Mouse (Mus musculus) lung, adult 2 months (tissue): ENCODE results near the gene Dppa3. TPM values are rescaled to one million over a fixed set of nuclear protein-coding genes. Genes with fewer than 3 reads are reported as not detected.
"Not testable (repeated sequence)": the region's sequence is repeated elsewhere in the genome, so short reads cannot be mapped to it uniquely, and the experiment has no call there.

Source experiments
- DNase-seq: peaks from one replicate; pipeline ENCODE4 v3.0.0; 2022
- H3K4me1 ChIP-seq: fragments of 200-500 bp; 2 replicates; pipeline ENCODE4 v1.6.1; 2011; ENCODE audit warnings: low read length; ENCODE audit not compliant: control insufficient read depth, insufficient read depth
- H3K4me3 ChIP-seq: fragments of 200-500 bp; replicated peaks from 2 replicates; pipeline ENCODE3; 2011; ENCODE audit warnings: low read depth, mild to moderate bottlenecking, control low read depth, low read length; ENCODE audit errors: extremely low read depth
- CTCF ChIP-seq: fragments of 200-500 bp; IDR thresholded peaks from 2 replicates; pipeline ENCODE4 v1.5.1; 2011; ENCODE audit warnings: mild to moderate bottlenecking, low read length, control low read depth; ENCODE audit not compliant: insufficient read depth
- POLR2A ChIP-seq: fragments of 200-500 bp; IDR thresholded peaks from 2 replicates; pipeline ENCODE4 v1.6.1; 2011; ENCODE audit warnings: low read depth, mild to moderate bottlenecking, control low read depth, low read length, borderline replicate concordance; ENCODE audit errors: extremely low read depth
- WGBS: fragments of 180-500 bp; shearing (Covaris S2); methylation state at CpG from one replicate; pipeline ENCODE4 v1.1.7; 2018; 5-methylcytosine and 5-hydroxymethylcytosine counted together
- polyA plus RNA-seq: library from polyadenylated mRNA; depleted of rRNA; stranded (reverse); fragments of >200 nt; gene quantifications from 2 replicates; pipeline ENCODE4 v1.2.3, GENCODE M21; 2012

The Dppa3 gene
- polyA plus RNA-seq, 1 experiment: not detected

- TF ChIP-seq CTCF: peak; percentile 50
- no peak for TF ChIP-seq POLR2A
- Histone ChIP-seq H3K4me1 (no peaks in the 10 kb centered on the region), H3K4me3 (no peak overlapping the region)
- WGBS: 43% methylated on average over 9 of the region's 9 CpGs
- DNase-seq: no peak
These were observed 7.2 kb downstream of the Dppa3 start for GRCm38 (mm10) chr6:122633411-122633810.

- DNase-seq: no peak
- no peak for TF ChIP-seq POLR2A
- no peak for TF ChIP-seq CTCF
These were observed 9.1 kb downstream of the Dppa3 start for GRCm38 (mm10) chr6:122635315-122635714.

GRCm38 (mm10) chr6:122636666-122637065 is 10.5 kb downstream of the Dppa3 start:
- TF ChIP-seq CTCF (no peak), POLR2A (no peak)
- no peaks in the 10 kb centered on the region for H3K4me1 ChIP-seq
- 71% methylated on average over 3 of the region's 3 CpGs for WGBS
- DNase-seq: no peak
- H3K4me3 ChIP-seq: no peak overlapping the region

More at GRCm38 (mm10) chr6:122635315-122635714, 9.1 kb downstream of the Dppa3 start:
- Histone ChIP-seq H3K4me1 (no peaks in the 10 kb centered on the region), H3K4me3 (no peak overlapping the region)
- WGBS: 66% methylated on average over 7 of the region's 7 CpGs

- not testable (repeated sequence) for DNase-seq
- WGBS: 73% methylated on average over 4 of the region's 4 CpGs
These were observed 11.4 kb downstream of the Dppa3 start for GRCm38 (mm10) chr6:122637566-122637965.

GRCm38 (mm10) chr6:122644196-122644595 is 18.0 kb downstream of the Dppa3 start:
- DNase-seq, H3K4me3 ChIP-seq: not testable (repeated sequence)
- WGBS: 88% methylated on average over 21 of the region's 21 CpGs

More at GRCm38 (mm10) chr6:122637566-122637965, 11.4 kb downstream of the Dppa3 start:
- not testable (repeated sequence) for H3K4me3 ChIP-seq, H3K4me1 ChIP-seq

GRCm38 (mm10) chr6:122649903-122650302 is 23.7 kb downstream of the Dppa3 start:
- Histone ChIP-seq H3K4me3 (no peak overlapping the region), H3K4me1 (no peaks in the 10 kb centered on the region)
- DNase-seq: no peak
- WGBS: 81% methylated on average over 3 of the region's 3 CpGs
- TF ChIP-seq CTCF (no peak), POLR2A (no peak)

More at GRCm38 (mm10) chr6:122644196-122644595, 18.0 kb downstream of the Dppa3 start:
- not testable (repeated sequence) for H3K4me1 ChIP-seq

- no peaks in the 10 kb centered on the region for H3K4me1 ChIP-seq
- no peak for TF ChIP-seq CTCF
- TF ChIP-seq POLR2A: no peak
- DNase-seq: no peak
- 62% methylated on average over 5 of the region's 5 CpGs for WGBS
- no peak overlapping the region for H3K4me3 ChIP-seq
These were observed 24.3 kb downstream of the Dppa3 start for GRCm38 (mm10) chr6:122650398-122650980.

GRCm38 (mm10) chr6:122654301-122654700 is 28.1 kb downstream of the Dppa3 start:
- Histone ChIP-seq H3K4me1 (no peaks in the 10 kb centered on the region), H3K4me3 (no peak overlapping the region)
- 63% methylated on average over 6 of the region's 6 CpGs for WGBS
- no peak for TF ChIP-seq CTCF
- TF ChIP-seq POLR2A: no peak
- no peak for DNase-seq

GRCm38 (mm10) chr6:122657630-122658029 is 31.4 kb downstream of the Dppa3 start:
- H3K4me1 ChIP-seq: no peaks in the 10 kb centered on the region
- WGBS: 68% methylated on average over 5 of the region's 5 CpGs
- no peak overlapping the region for H3K4me3 ChIP-seq
- TF ChIP-seq POLR2A: no peak
- no peak for TF ChIP-seq CTCF
- no peak for DNase-seq

GRCm38 (mm10) chr6:122659567-122659966 is 33.4 kb downstream of the Dppa3 start:
- TF ChIP-seq CTCF (no peak), POLR2A (no peak)
- WGBS: 18% methylated on average over 7 of the region's 7 CpGs
- Histone ChIP-seq H3K4me1 (no peaks in the 10 kb centered on the region), H3K4me3 (no peak overlapping the region)
- DNase-seq: no peak
